Mouse (Mus musculus) hindbrain, embryonic 14.5 days (tissue): ENCODE measurements at regions not wholly inside any gene's neighbourhood (a gene's known extent, or its start where the extent isn't known, plus 50 kb on each side); places are given as distances from the start of the nearest gene placed in this dataset.

ENCODE experiments used
- ATAC-seq: fragments of 200-750 bp; cut with Nextera tagmentation; 2 replicates; pipeline ENCODE4 v1.8.0; 2017; ENCODE audit warnings: moderate number of reproducible peaks, mild to moderate bottlenecking, moderate TSS enrichment, moderate library complexity; ENCODE audit not compliant: low FRiP score
- DNase-seq: peaks from one replicate; pipeline ENCODE4 v3.0.0-alpha.2; 2015; ENCODE audit warnings: low spot score
- H3K27ac ChIP-seq: fragments of 300-500 bp; sonication (generic); 2 replicates; pipeline ENCODE4 v1.5.1; 2014; ENCODE audit warnings: mild to moderate bottlenecking, moderate library complexity
- H3K27me3 ChIP-seq: fragments of 300-500 bp; sonication (generic); 2 replicates; pipeline ENCODE4 v1.6.1; 2014; ENCODE audit warnings: mild to moderate bottlenecking, low read length, mixed read lengths; ENCODE audit not compliant: control insufficient read depth, insufficient read depth
- H3K36me3 ChIP-seq: fragments of 300-500 bp; sonication (generic); replicated peaks from 2 replicates; pipeline ENCODE4 v1.6.1; 2014; ENCODE audit not compliant: control insufficient read depth, insufficient read depth
- H3K4me1 ChIP-seq: fragments of 300-500 bp; sonication (generic); replicated peaks from 2 replicates; pipeline ENCODE4 v1.6.1; 2014; ENCODE audit warnings: antibody characterized with exemption, low read length, mixed read lengths; ENCODE audit not compliant: control insufficient read depth, insufficient read depth
- H3K4me2 ChIP-seq: fragments of 300-500 bp; sonication (generic); replicated peaks from 2 replicates; pipeline ENCODE4 v1.6.1; 2014; ENCODE audit warnings: mild to moderate bottlenecking, moderate library complexity
- H3K4me3 ChIP-seq: fragments of 300-500 bp; sonication (generic); replicated peaks from 2 replicates; pipeline ENCODE4 v1.5.1; 2014; ENCODE audit warnings: mild to moderate bottlenecking, low read length
- H3K9ac ChIP-seq: fragments of 300-500 bp; sonication (generic); 2 replicates; pipeline ENCODE4 v1.6.1; 2014
- H3K9me3 ChIP-seq: fragments of 300-500 bp; sonication (generic); 2 replicates; pipeline ENCODE4 v1.6.1; 2016; ENCODE audit warnings: low read length; ENCODE audit not compliant: control insufficient read depth
- WGBS: fragments of 180-500 bp; shearing (Covaris S2); extraction: QIAGEN DNeasy Blood & Tissue Kit; methylation state at CpG from one replicate; pipeline ENCODE4 v1.1.7; 2014; 5-methylcytosine and 5-hydroxymethylcytosine counted together

- H3K27ac ChIP-seq: no peak overlapping the region
- H3K4me3 ChIP-seq: no peak overlapping the region
- no peak overlapping the region for H3K4me2 ChIP-seq
- no peak for DNase-seq
- no peak for ATAC-seq
- no peak overlapping the region for H3K9ac ChIP-seq
- H3K9me3 ChIP-seq: no peaks in the 10 kb centered on the region
- H3K27me3 ChIP-seq: no peaks in the 10 kb centered on the region
- no peaks in the 10 kb centered on the region for H3K36me3 ChIP-seq
- WGBS: 64% methylated on average over 4 of the region's 4 CpGs
- peaks cover 11% of the 10 kb centered on the region for H3K4me1 ChIP-seq
These were observed 282.8 kb downstream of the Stim2 start for GRCm38 (mm10) chr5:54281121-54281520.

- DNase-seq (no peak), ATAC-seq (peak; percentile 51; the same call in 1 of the 2 replicates)
- 46% methylated on average over 12 of the region's 12 CpGs for WGBS
- H3K27ac ChIP-seq: no peak overlapping the region
- H3K27me3 ChIP-seq: no peaks in the 10 kb centered on the region
- H3K9ac ChIP-seq: no peak overlapping the region
- no peak overlapping the region for H3K4me2 ChIP-seq
- no peaks in the 10 kb centered on the region for H3K36me3 ChIP-seq
- H3K9me3 ChIP-seq: no peaks in the 10 kb centered on the region
- H3K4me3 ChIP-seq: no peak overlapping the region
- 0 out of 2 replicates have a peak, but pooled peaks cover 5% of the 10 kb centered on the region for H3K4me1 ChIP-seq
These were observed 292.2 kb downstream of the Stim2 start for GRCm38 (mm10) chr5:54290372-54291080.

GRCm38 (mm10) chr5:54291940-54292339 lies 293.6 kb downstream of the Stim2 start:
- H3K9ac ChIP-seq: no peak overlapping the region
- DNase-seq (no peak), ATAC-seq (no peak)
- no peaks in the 10 kb centered on the region for H3K36me3 ChIP-seq
- H3K9me3 ChIP-seq: no peaks in the 10 kb centered on the region
- 0 out of 2 replicates have a peak, but pooled peaks cover 5% of the 10 kb centered on the region for H3K4me1 ChIP-seq
- H3K4me3 ChIP-seq: no peak overlapping the region
- no peak overlapping the region for H3K27ac ChIP-seq
- H3K4me2 ChIP-seq: no peak overlapping the region
- no peaks in the 10 kb centered on the region for H3K27me3 ChIP-seq
- WGBS: 65% methylated on average over 5 of the region's 5 CpGs

GRCm38 (mm10) chr5:54313660-54314279 lies 315.5 kb downstream of the Stim2 start:
- Histone ChIP-seq H3K4me2 (no peak overlapping the region), H3K27me3 (no peaks in the 10 kb centered on the region), H3K27ac (no peak overlapping the region), H3K4me3 (no peak overlapping the region), H3K9me3 (no peaks in the 10 kb centered on the region), H3K36me3 (no peaks in the 10 kb centered on the region), H3K9ac (no peak overlapping the region), H3K4me1 (no peaks in the 10 kb centered on the region)
- no peak for DNase-seq
- WGBS: 76% methylated on average over 8 of the region's 8 CpGs
- ATAC-seq: 0 out of 2 replicates have a peak, but pooled peaks have one; percentile 21

GRCm38 (mm10) chr5:54330415-54330814 lies 332.1 kb downstream of the Stim2 start:
- no peaks in the 10 kb centered on the region for H3K9me3 ChIP-seq
- no peaks in the 10 kb centered on the region for H3K36me3 ChIP-seq
- 80% methylated on average over 2 of the region's 2 CpGs for WGBS
- H3K4me1 ChIP-seq: no peaks in the 10 kb centered on the region
- no peak overlapping the region for H3K4me2 ChIP-seq
- H3K27me3 ChIP-seq: no peaks in the 10 kb centered on the region
- ATAC-seq (no peak), DNase-seq (no peak)
- no peak overlapping the region for H3K4me3 ChIP-seq
- H3K9ac ChIP-seq: no peak overlapping the region
- no peak overlapping the region for H3K27ac ChIP-seq

- DNase-seq (no peak), ATAC-seq (no peak)
- Histone ChIP-seq H3K9me3 (no peaks in the 10 kb centered on the region), H3K4me3 (no peak overlapping the region), H3K27ac (no peak overlapping the region), H3K36me3 (no peaks in the 10 kb centered on the region), H3K4me2 (no peak overlapping the region), H3K4me1 (no peaks in the 10 kb centered on the region), H3K27me3 (no peaks in the 10 kb centered on the region), H3K9ac (no peak overlapping the region)
- WGBS: 75% methylated on average over 6 of the region's 6 CpGs
These were observed 344.7 kb downstream of the Stim2 start for GRCm38 (mm10) chr5:54342976-54343375.

- Histone ChIP-seq H3K36me3 (no peaks in the 10 kb centered on the region), H3K4me1 (no peaks in the 10 kb centered on the region), H3K27ac (no peak overlapping the region), H3K4me3 (no peak overlapping the region), H3K9ac (no peak overlapping the region), H3K9me3 (no peaks in the 10 kb centered on the region), H3K4me2 (no peak overlapping the region), H3K27me3 (no peaks in the 10 kb centered on the region)
- DNase-seq: no peak
- 88% methylated on average over 3 of the region's 3 CpGs for WGBS
- ATAC-seq: no peak
These were observed 345.1 kb downstream of the Stim2 start for GRCm38 (mm10) chr5:54343432-54343831.

- peak; percentile 31 for DNase-seq
- no peak for ATAC-seq
These were observed 350.7 kb downstream of the Stim2 start for GRCm38 (mm10) chr5:54348820-54349596.

GRCm38 (mm10) chr5:54349775-54350332 lies 351.6 kb downstream of the Stim2 start:
- Histone ChIP-seq H3K36me3 (no peaks in the 10 kb centered on the region), H3K4me3 (no peak overlapping the region), H3K4me2 (no peak overlapping the region), H3K9ac (no peak overlapping the region), H3K9me3 (no peaks in the 10 kb centered on the region), H3K4me1 (peaks cover 15% of the 10 kb centered on the region), H3K27ac (peak overlapping the region; percentile 72), H3K27me3 (no peaks in the 10 kb centered on the region)
- DNase-seq (peak; percentile 28), ATAC-seq (0 out of 2 replicates have a peak, but pooled peaks have one; percentile 8)
- WGBS: 47% methylated on average over 5 of the region's 5 CpGs

More at GRCm38 (mm10) chr5:54348820-54349596, 350.7 kb downstream of the Stim2 start:
- peak overlapping the region; percentile 11; the same call in 1 of the 2 replicates for H3K9ac ChIP-seq
- peaks cover 15% of the 10 kb centered on the region for H3K4me1 ChIP-seq
- no peak overlapping the region for H3K4me3 ChIP-seq
- peak overlapping the region; percentile 66; the same call in 1 of the 2 replicates for H3K27ac ChIP-seq
- no peaks in the 10 kb centered on the region for H3K27me3 ChIP-seq
- H3K36me3 ChIP-seq: no peaks in the 10 kb centered on the region
- no peak overlapping the region for H3K4me2 ChIP-seq
- WGBS: 68% methylated on average over 8 of the region's 8 CpGs
- no peaks in the 10 kb centered on the region for H3K9me3 ChIP-seq
